Mouse (Mus musculus): Measurements from ENCODE around the gene Glp2r.

- 0 out of 2 replicates have a peak, but pooled peaks have one; percentile 18 for TF ChIP-seq POLR2A (IDR thresholded peaks at IDR 0.05; ENCODE audit: borderline replicate concordance, insufficient read depth, low read length)
- no peak for TF ChIP-seq CTCF (IDR thresholded peaks at IDR 0.05; ENCODE audit: borderline replicate concordance, insufficient read depth, low read depth, low read length)
Measured at GRCm38 (mm10) chr11:67656811-67657210, 114.1 kb downstream of the Glp2r start.
